Mouse (Mus musculus) forebrain, embryonic 12.5 days (tissue): ENCODE measurements around the gene Zfp536. TPM values are rescaled to one million over a fixed set of nuclear protein-coding genes. Genes with fewer than 3 reads are reported as not detected.
A peak's percentile ranks its signal among the peaks of the same experiment; 100 is the strongest.

ENCODE experiments used
- ATAC-seq: fragments of 200-750 bp; cut with Nextera tagmentation; 2 replicates; pipeline ENCODE4 v1.8.0; 2017; ENCODE audit warnings: moderate TSS enrichment; ENCODE audit not compliant: low FRiP score
- H3K27ac ChIP-seq: fragments of 300-500 bp; sonication (generic); 2 replicates; pipeline ENCODE4 v1.5.1; 2016; ENCODE audit warnings: mild to moderate bottlenecking
- H3K27me3 ChIP-seq: fragments of 300-500 bp; sonication (generic); 2 replicates; pipeline ENCODE4 v1.6.1; 2016; ENCODE audit warnings: mild to moderate bottlenecking
- H3K36me3 ChIP-seq: fragments of 300-500 bp; sonication (generic); replicated peaks from 2 replicates; pipeline ENCODE4 v1.6.1; 2016; ENCODE audit warnings: mild to moderate bottlenecking
- H3K4me1 ChIP-seq: fragments of 300-500 bp; sonication (generic); 2 replicates; pipeline ENCODE4 v1.6.1; 2016
- H3K4me2 ChIP-seq: fragments of 300-500 bp; sonication (generic); 2 replicates; pipeline ENCODE4 v1.6.1; 2016; ENCODE audit warnings: mild to moderate bottlenecking, moderate library complexity
- H3K4me3 ChIP-seq: fragments of 300-500 bp; sonication (generic); replicated peaks from 2 replicates; pipeline ENCODE4 v1.5.1; 2016; ENCODE audit warnings: mild to moderate bottlenecking
- H3K9ac ChIP-seq: fragments of 300-500 bp; sonication (generic); 2 replicates; pipeline ENCODE4 v1.6.1; 2016; ENCODE audit warnings: mild to moderate bottlenecking
- H3K9me3 ChIP-seq: fragments of 300-500 bp; sonication (generic); 2 replicates; pipeline ENCODE4 v1.6.1; 2016
- WGBS: fragments of 180-500 bp; shearing (Covaris S2); methylation state at CpG from one replicate; pipeline ENCODE4 v1.1.7; 2016; 5-methylcytosine and 5-hydroxymethylcytosine counted together
- polyA plus RNA-seq: library from polyadenylated mRNA; unstranded; fragments of >200 nt; fragmentation: Nextera tagmentation; extraction: Ambion mirVana; gene quantifications from 2 replicates; pipeline ENCODE4 v1.2.1, GENCODE M21; 2016

The Zfp536 gene
- polyA plus RNA-seq, 1 experiment from 2014 or later: 45.7 TPM

- H3K4me1 ChIP-seq: no peaks in the 10 kb centered on the region
- ATAC-seq: no peak
- H3K36me3 ChIP-seq: peaks cover 12% of the 10 kb centered on the region; the same call in 1 of the 2 replicates
- WGBS: 76% methylated on average over 24 of the region's 24 CpGs
- H3K27me3 ChIP-seq: no peaks in the 10 kb centered on the region
- H3K4me3 ChIP-seq: no peak overlapping the region
- no peak overlapping the region for H3K9ac ChIP-seq
- H3K4me2 ChIP-seq: no peak overlapping the region
- no peak overlapping the region for H3K27ac ChIP-seq
- H3K9me3 ChIP-seq: no peaks in the 10 kb centered on the region
Observed at GRCm38 (mm10) chr7:37473311-37474084, 299.9 kb downstream of the Zfp536 start.

- Histone ChIP-seq H3K9me3 (no peaks in the 10 kb centered on the region), H3K4me1 (peaks cover 4% of the 10 kb centered on the region; the same call in 1 of the 2 replicates), H3K4me3 (no peak overlapping the region), H3K36me3 (0 out of 2 replicates have a peak, but pooled peaks cover 6% of the 10 kb centered on the region), H3K4me2 (no peak overlapping the region), H3K27me3 (no peaks in the 10 kb centered on the region), H3K27ac (no peak overlapping the region), H3K9ac (no peak overlapping the region)
- 50% methylated on average over 8 of the region's 8 CpGs for WGBS
- no peak for ATAC-seq
Observed at GRCm38 (mm10) chr7:37471726-37472125, 301.7 kb downstream of the Zfp536 start.

- Histone ChIP-seq H3K4me1 (peaks cover 11% of the 10 kb centered on the region; the same call in 1 of the 2 replicates), H3K27ac (no peak overlapping the region), H3K9ac (no peak overlapping the region), H3K4me2 (no peak overlapping the region), H3K36me3 (no peaks in the 10 kb centered on the region), H3K4me3 (no peak overlapping the region), H3K9me3 (no peaks in the 10 kb centered on the region), H3K27me3 (no peaks in the 10 kb centered on the region)
- 59% methylated on average over 9 of the region's 9 CpGs for WGBS
- no peak for ATAC-seq
Observed at GRCm38 (mm10) chr7:37466477-37467243, 306.8 kb downstream of the Zfp536 start.

GRCm38 (mm10) chr7:37464186-37464721 lies 309.2 kb downstream of the Zfp536 start:
- no peak overlapping the region for H3K9ac ChIP-seq
- H3K9me3 ChIP-seq: no peaks in the 10 kb centered on the region
- H3K4me1 ChIP-seq: peaks cover 11% of the 10 kb centered on the region; the same call in 1 of the 2 replicates
- H3K27me3 ChIP-seq: no peaks in the 10 kb centered on the region
- ATAC-seq: no peak
- no peaks in the 10 kb centered on the region for H3K36me3 ChIP-seq
- 60% methylated on average over 7 of the region's 7 CpGs for WGBS
- no peak overlapping the region for H3K27ac ChIP-seq
- no peak overlapping the region for H3K4me3 ChIP-seq
- no peak overlapping the region for H3K4me2 ChIP-seq

- Histone ChIP-seq H3K4me3 (no peak overlapping the region), H3K4me1 (no peaks in the 10 kb centered on the region), H3K36me3 (no peaks in the 10 kb centered on the region), H3K27me3 (no peaks in the 10 kb centered on the region), H3K27ac (no peak overlapping the region), H3K9me3 (peaks cover 7% of the 10 kb centered on the region; the same call in 1 of the 2 replicates), H3K4me2 (no peak overlapping the region), H3K9ac (no peak overlapping the region)
- WGBS: 94% methylated on average over 3 of the region's 3 CpGs
- no peak for ATAC-seq
Observed at GRCm38 (mm10) chr7:37447523-37447922, 325.9 kb downstream of the Zfp536 start.

- Histone ChIP-seq H3K27ac (no peak overlapping the region), H3K36me3 (no peaks in the 10 kb centered on the region), H3K4me1 (peaks cover 16% of the 10 kb centered on the region), H3K9me3 (peaks cover 7% of the 10 kb centered on the region; the same call in 1 of the 2 replicates), H3K9ac (no peak overlapping the region), H3K4me3 (no peak overlapping the region), H3K4me2 (no peak overlapping the region), H3K27me3 (no peaks in the 10 kb centered on the region)
- peak; percentile 57 for ATAC-seq
- 85% methylated on average over 13 of the region's 13 CpGs for WGBS
Observed at GRCm38 (mm10) chr7:37439912-37440311, 333.5 kb downstream of the Zfp536 start.

- ATAC-seq: peak; percentile 88
- 54% methylated on average over 16 of the region's 16 CpGs for WGBS
- H3K4me1 ChIP-seq: peaks cover 16% of the 10 kb centered on the region
- H3K9me3 ChIP-seq: peaks cover 3% of the 10 kb centered on the region; the same call in 1 of the 2 replicates
- no peak overlapping the region for H3K27ac ChIP-seq
- H3K27me3 ChIP-seq: no peaks in the 10 kb centered on the region
- no peak overlapping the region for H3K9ac ChIP-seq
- H3K4me3 ChIP-seq: no peak overlapping the region
- no peak overlapping the region for H3K4me2 ChIP-seq
- H3K36me3 ChIP-seq: no peaks in the 10 kb centered on the region
Observed at GRCm38 (mm10) chr7:37439117-37439844, 334.2 kb downstream of the Zfp536 start.

GRCm38 (mm10) chr7:37437887-37438286 lies 335.6 kb downstream of the Zfp536 start:
- WGBS: 85% methylated on average over 3 of the region's 3 CpGs
- Histone ChIP-seq H3K4me3 (no peak overlapping the region), H3K4me1 (peaks cover 16% of the 10 kb centered on the region), H3K27ac (no peak overlapping the region), H3K9ac (no peak overlapping the region), H3K4me2 (no peak overlapping the region), H3K9me3 (no peaks in the 10 kb centered on the region), H3K36me3 (no peaks in the 10 kb centered on the region), H3K27me3 (no peaks in the 10 kb centered on the region)
- ATAC-seq: no peak

GRCm38 (mm10) chr7:37433156-37433555 lies 340.3 kb downstream of the Zfp536 start:
- H3K4me1 ChIP-seq: peaks cover 9% of the 10 kb centered on the region
- H3K27me3 ChIP-seq: no peaks in the 10 kb centered on the region
- no peaks in the 10 kb centered on the region for H3K36me3 ChIP-seq
- no peak overlapping the region for H3K27ac ChIP-seq
- H3K9me3 ChIP-seq: no peaks in the 10 kb centered on the region
- no peak overlapping the region for H3K4me2 ChIP-seq
- no peak overlapping the region for H3K4me3 ChIP-seq
- 55% methylated on average over 7 of the region's 7 CpGs for WGBS
- H3K9ac ChIP-seq: no peak overlapping the region
- no peak for ATAC-seq

- H3K4me3 ChIP-seq: no peak overlapping the region
- H3K4me2 ChIP-seq: no peak overlapping the region
Observed at GRCm38 (mm10) chr7:37431471-37431870, 342.0 kb downstream of the Zfp536 start.

GRCm38 (mm10) chr7:37426061-37426460 lies 347.4 kb downstream of the Zfp536 start:
- Histone ChIP-seq H3K27ac (no peak overlapping the region), H3K4me2 (no peak overlapping the region), H3K4me1 (no peaks in the 10 kb centered on the region), H3K9me3 (no peaks in the 10 kb centered on the region), H3K4me3 (no peak overlapping the region), H3K36me3 (no peaks in the 10 kb centered on the region), H3K27me3 (no peaks in the 10 kb centered on the region), H3K9ac (no peak overlapping the region)
- ATAC-seq: no peak

More at GRCm38 (mm10) chr7:37431471-37431870, 342.0 kb downstream of the Zfp536 start:
- Histone ChIP-seq H3K9ac (no peak overlapping the region), H3K36me3 (no peaks in the 10 kb centered on the region), H3K27ac (no peak overlapping the region), H3K9me3 (no peaks in the 10 kb centered on the region), H3K27me3 (no peaks in the 10 kb centered on the region), H3K4me1 (peaks cover 9% of the 10 kb centered on the region)
- WGBS: 53% methylated on average over 10 of the region's 10 CpGs
- no peak for ATAC-seq

- Histone ChIP-seq H3K27ac (no peak overlapping the region), H3K4me1 (no peaks in the 10 kb centered on the region), H3K4me3 (no peak overlapping the region), H3K36me3 (no peaks in the 10 kb centered on the region), H3K27me3 (no peaks in the 10 kb centered on the region), H3K9ac (no peak overlapping the region), H3K4me2 (no peak overlapping the region), H3K9me3 (no peaks in the 10 kb centered on the region)
- no peak for ATAC-seq
- WGBS: 53% methylated on average over 2 of the region's 2 CpGs
Observed at GRCm38 (mm10) chr7:37422966-37423365, 350.5 kb downstream of the Zfp536 start.
